Comparison of ENCODE assay signal across 8 mouse cellular contexts in genomic region chr1:85736355-85737184, GRCm38 (mm10). TPM values are rescaled to one million over a fixed set of nuclear protein-coding genes. Genes with fewer than 3 reads are reported as not detected.
DNase-seq lines count a peak whose midpoint lies in the region; ATAC-seq and TF ChIP-seq lines count a peak whose summit lies in the region.

No protein-coding gene starts in this region.

- peak; percentile 34 for ATAC-seq in granulocyte monocyte progenitor cell, adult 5-6 weeks (replicated peaks; ENCODE audit: poor library complexity, severe bottlenecking)
- ATAC-seq in intestine, postnatal 0 days: peak; percentile 57
- 0 out of 2 replicates have a peak, but pooled peaks have one; percentile 35 for ATAC-seq in limb, embryonic 12.5 days (ENCODE audit: insufficient number of reproducible peaks, insufficient read depth, low FRiP score, low TSS enrichment, low read depth)
- peak; percentile 75 for ATAC-seq in midbrain, embryonic 15.5 days (replicated peaks)

- no peak overlapping the region for H3K27ac ChIP-seq in intestine, postnatal 0 days (ENCODE audit: low read depth, low read length)
- no peak overlapping the region for H3K27ac ChIP-seq in limb, embryonic 12.5 days
- no peak overlapping the region for H3K27ac ChIP-seq in midbrain, embryonic 15.5 days

- H3K27me3 ChIP-seq in intestine, postnatal 0 days (replicated peaks; ENCODE audit: control insufficient read depth, insufficient read depth, low read length): no peaks in the 10 kb centered on the region
- no peaks in the 10 kb centered on the region; the same call in 1 of the 2 replicates for H3K27me3 ChIP-seq in limb, embryonic 12.5 days
- no peaks in the 10 kb centered on the region for H3K27me3 ChIP-seq in midbrain, embryonic 15.5 days (replicated peaks)

- peak; percentile 94 for TF ChIP-seq CTCF in intestine, postnatal 0 days (IDR thresholded peaks at IDR 0.05; ENCODE audit: low read depth)

- H3K4me2 ChIP-seq in intestine, postnatal 0 days (replicated peaks; ENCODE audit: low read depth): peak overlapping the region; percentile 59
- peak overlapping the region; percentile 54 for H3K4me2 ChIP-seq in limb, embryonic 12.5 days
- H3K4me2 ChIP-seq in midbrain, embryonic 15.5 days: peak overlapping the region; percentile 42

- no peaks in the 10 kb centered on the region for H3K36me3 ChIP-seq in intestine, postnatal 0 days (ENCODE audit: control insufficient read depth, insufficient read depth)
- no peaks in the 10 kb centered on the region for H3K36me3 ChIP-seq in limb, embryonic 12.5 days
- no peaks in the 10 kb centered on the region for H3K36me3 ChIP-seq in midbrain, embryonic 15.5 days (replicated peaks)

- H3K9ac ChIP-seq in intestine, postnatal 0 days (ENCODE audit: low read depth, low read length): no peak overlapping the region
- peak overlapping the region; percentile 52; the same call in 1 of the 2 replicates for H3K9ac ChIP-seq in limb, embryonic 12.5 days (replicated peaks)
- no peak overlapping the region for H3K9ac ChIP-seq in midbrain, embryonic 15.5 days

- H3K4me1 ChIP-seq in intestine, postnatal 0 days (replicated peaks; ENCODE audit: control insufficient read depth, insufficient read depth, low read length): 0 out of 2 replicates have a peak, but pooled peaks cover 2% of the 10 kb centered on the region
- 0 out of 2 replicates have a peak, but pooled peaks cover 5% of the 10 kb centered on the region for H3K4me1 ChIP-seq in limb, embryonic 12.5 days (replicated peaks)
- H3K4me1 ChIP-seq in midbrain, embryonic 15.5 days: peaks cover 3% of the 10 kb centered on the region; the same call in 1 of the 2 replicates

- no peak overlapping the region for H3K4me3 ChIP-seq in intestine, postnatal 0 days (ENCODE audit: low read depth, low read length)
- H3K4me3 ChIP-seq in limb, embryonic 12.5 days (replicated peaks): peak overlapping the region; percentile 30
- no peak overlapping the region for H3K4me3 ChIP-seq in midbrain, embryonic 15.5 days

- 24% methylated on average over 18 of the region's 18 CpGs for WGBS in intestine, postnatal 0 days
- 37% methylated on average over 18 of the region's 18 CpGs for WGBS in limb, embryonic 12.5 days
- 37% methylated on average over 18 of the region's 18 CpGs for WGBS in midbrain, embryonic 15.5 days

- H3K9me3 ChIP-seq in intestine, postnatal 0 days (ENCODE audit: control insufficient read depth): no peaks in the 10 kb centered on the region
- H3K9me3 ChIP-seq in limb, embryonic 12.5 days: no peaks in the 10 kb centered on the region
- H3K9me3 ChIP-seq in midbrain, embryonic 15.5 days: no peaks in the 10 kb centered on the region

- peak; percentile 81 for DNase-seq in urinary bladder, postnatal 14 days (ENCODE audit: low spot score)
- no peak for DNase-seq in urinary bladder, adult 2 months (ENCODE audit: low spot score)
- peak; percentile 85 for DNase-seq in embryo, embryonic 10 days (ENCODE audit: low spot score)
- peak; percentile 81 to 89 for DNase-seq in spleen, postnatal 4 days (ENCODE audit: low spot score in 2 of 2)

RNA-seq across cellular contexts. Expression of gene A630001G21Rik, which starts 41.9 kb away (rescaled TPM):
- 3.3 and 4.8 TPM in 2 replicates for polyA plus RNA-seq in urinary bladder, adult 2 months (2012; rRNA removed)
- 105 and 129 TPM in 2 replicates for total RNA-seq in granulocyte monocyte progenitor cell, adult 5-6 weeks (2014; fragmentation: Nextera tagmentation)
- total RNA-seq in granulocyte monocyte progenitor cell, adult 5-6 weeks (2017): 77.1 and 79.8 TPM in 2 replicates
- polyA plus RNA-seq in intestine, postnatal 0 days (2015; fragmentation: Nextera tagmentation; extraction: Ambion mirVana): 0.55 and 0.78 TPM in 2 replicates
- polyA plus RNA-seq in limb, embryonic 12.5 days (2016; fragmentation: Nextera tagmentation; extraction: Ambion mirVana): 1.0 and 1.2 TPM in 2 replicates
- polyA plus RNA-seq in midbrain, embryonic 15.5 days (2015; fragmentation: Nextera tagmentation; extraction: Ambion mirVana): 0.19 and 0.56 TPM in 2 replicates

RNA-seq across cellular contexts. Expression of gene Cab39, which starts 56.7 kb away (rescaled TPM):
- 116 and 130 TPM in 2 replicates for polyA plus RNA-seq in urinary bladder, adult 2 months (2012; rRNA removed)
- total RNA-seq in granulocyte monocyte progenitor cell, adult 5-6 weeks (2014; fragmentation: Nextera tagmentation): 76.6 and 78.8 TPM in 2 replicates
- 124 and 141 TPM in 2 replicates for total RNA-seq in granulocyte monocyte progenitor cell, adult 5-6 weeks (2017)
- polyA plus RNA-seq in intestine, postnatal 0 days (2015; fragmentation: Nextera tagmentation; extraction: Ambion mirVana): 33.8 and 36.6 TPM in 2 replicates
- 42.5 and 46.3 TPM in 2 replicates for polyA plus RNA-seq in limb, embryonic 12.5 days (2016; fragmentation: Nextera tagmentation; extraction: Ambion mirVana)
- 53.1 and 54.5 TPM in 2 replicates for polyA plus RNA-seq in midbrain, embryonic 15.5 days (2015; fragmentation: Nextera tagmentation; extraction: Ambion mirVana)
